Mouse (Mus musculus): ENCODE measurements around the gene Hmbs.
"Not testable (repeated sequence)": the region's sequence is repeated elsewhere in the genome, so short reads cannot be mapped to it uniquely, and the experiment has no call there.

Hmbs gene

GRCm38 (mm10) chr9:44343290-44343689 lies 738 bp downstream of the Hmbs start:
- no peak for DNase-seq

- DNase-seq, result no peak
Observed at GRCm38 (mm10) chr9:44342605-44343004, 1.4 kb downstream of the Hmbs start.

DNA sequence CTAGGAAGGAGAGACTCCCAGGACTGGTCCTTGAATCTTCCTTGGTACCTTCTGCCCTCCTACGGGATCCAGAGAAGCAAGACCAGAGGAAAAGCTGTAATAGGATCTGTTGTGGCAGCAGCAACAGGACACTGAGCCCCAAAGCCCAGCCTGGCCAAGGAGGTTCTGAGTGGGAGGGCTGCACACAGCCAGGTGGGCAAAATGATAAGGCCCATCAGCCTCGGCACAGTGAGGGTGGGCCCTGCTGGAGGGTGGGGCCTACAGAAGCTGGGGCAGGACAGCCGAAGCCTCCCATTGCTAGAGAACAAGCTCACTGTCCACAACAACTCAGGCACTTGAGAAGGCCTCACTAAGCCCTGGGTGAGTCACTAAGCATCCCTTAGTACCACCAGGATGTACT lies 1.9 kb downstream of the Hmbs start:
- DNase-seq, result no peak

DNA sequence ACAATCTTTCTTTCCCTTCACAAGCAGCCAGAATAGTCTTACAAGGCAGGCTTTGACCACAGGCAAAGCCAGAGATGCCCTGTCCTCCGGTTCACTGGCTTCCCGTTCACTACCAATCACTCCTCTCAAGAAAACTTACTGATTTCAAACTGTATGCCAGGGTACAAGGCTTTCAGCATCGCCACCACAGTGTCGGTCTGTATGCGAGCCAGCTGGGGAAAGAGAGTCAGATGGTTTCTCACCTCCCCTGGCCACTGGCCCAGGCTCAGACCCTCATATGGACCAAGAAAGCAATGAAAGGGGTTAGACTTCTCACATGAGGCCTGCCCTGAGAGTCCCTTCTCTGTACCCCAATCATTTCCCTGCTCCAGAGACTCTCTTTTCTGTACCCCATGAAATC lies 2.5 kb downstream of the Hmbs start:
- DNase-seq, result no peak

- no peak for DNase-seq
Observed at GRCm38 (mm10) chr9:44338574-44338973, 5.5 kb downstream of the Hmbs start.

- no peak for DNase-seq
Observed at GRCm38 (mm10) chr9:44337436-44338169, 6.4 kb downstream of the Hmbs start.

GRCm38 (mm10) chr9:44336964-44337363 lies 7.1 kb downstream of the Hmbs start:
- no peak for DNase-seq

DNA sequence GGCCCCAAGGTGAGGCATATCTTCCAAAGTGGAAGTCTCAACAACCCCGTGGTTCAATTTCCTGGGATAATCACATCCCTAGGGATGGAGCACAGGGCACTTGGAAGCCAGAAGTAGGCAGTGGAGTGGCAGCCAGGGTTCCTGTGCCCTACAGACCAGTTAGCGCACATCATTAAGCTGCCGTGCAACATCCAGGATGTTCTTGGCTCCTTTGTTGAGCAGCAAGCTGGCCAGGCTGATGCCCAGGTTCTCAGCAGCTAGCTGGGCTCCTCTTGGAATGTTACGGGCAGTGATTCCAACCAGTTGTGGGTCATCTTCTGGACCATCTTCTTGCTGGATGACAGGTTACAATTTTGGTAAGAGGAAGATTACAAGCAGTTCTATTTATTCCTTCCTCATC lies 7.5 kb downstream of the Hmbs start:
- DNase-seq, result not testable (repeated sequence)

DNA sequence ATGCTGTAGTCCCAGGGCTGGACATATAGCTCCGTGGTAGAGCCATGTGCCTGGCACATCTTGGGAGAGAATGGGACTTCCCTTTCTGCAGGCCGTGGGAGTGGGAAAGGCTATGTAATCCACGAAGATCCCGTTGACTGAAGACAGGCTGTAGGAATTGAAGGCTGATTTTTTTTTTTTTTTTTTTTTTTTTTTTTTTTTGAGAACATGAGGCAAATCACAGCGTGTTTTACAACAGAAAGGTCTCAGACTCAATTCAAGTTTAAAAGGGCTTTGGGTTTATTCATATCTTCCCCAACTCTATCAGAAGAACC lies 8.0 kb downstream of the Hmbs start:
- DNase-seq, result no peak

DNA sequence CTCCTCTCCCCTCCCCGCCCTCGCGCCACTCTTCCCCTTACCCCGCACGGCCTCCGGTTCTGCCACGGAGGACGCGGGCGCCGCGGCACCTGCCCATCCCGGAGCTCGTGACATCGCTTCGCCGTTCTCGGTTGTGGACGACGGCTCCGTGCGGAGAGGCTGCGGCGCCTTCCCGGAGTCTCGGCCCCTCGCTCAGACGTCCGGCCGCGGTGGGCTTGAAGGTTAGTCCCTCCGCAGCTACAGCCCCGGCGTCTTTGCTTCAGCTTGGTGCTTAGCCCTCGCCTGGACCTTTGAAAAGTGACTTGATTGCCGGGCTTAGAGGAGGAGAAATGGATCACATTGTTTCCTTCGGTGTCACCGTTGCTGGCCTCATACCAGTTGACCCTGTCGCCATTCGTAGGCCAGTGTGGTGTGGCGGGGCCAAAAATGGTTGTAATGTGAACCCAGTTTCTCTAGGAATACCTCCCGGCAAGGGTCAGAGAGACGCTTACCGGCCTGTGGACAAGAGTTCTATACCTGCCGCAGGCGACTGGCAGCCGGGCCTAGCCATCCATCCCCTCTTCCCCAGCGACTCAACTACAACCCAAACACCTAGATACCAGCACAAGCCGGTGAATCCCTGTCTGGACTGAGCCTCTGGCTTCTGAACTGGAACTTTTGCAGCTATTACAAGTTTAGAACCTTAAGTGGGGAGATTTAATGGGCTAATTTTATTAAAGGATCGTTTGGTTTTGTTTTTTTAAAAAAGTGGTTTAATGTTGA lies 8.5 kb downstream of the Hmbs start:
- DNase-seq, result no peak

GRCm38 (mm10) chr9:44334396-44335330 lies 9.4 kb downstream of the Hmbs start, which contains the start of gene H2afx:
Gene H2afx (plus strand): TSS chr9:44334694.
- peak; percentile 100 for DNase-seq

- DNase-seq, result no peak
Observed at GRCm38 (mm10) chr9:44332918-44333638, 10.9 kb downstream of the Hmbs start.

DNA sequence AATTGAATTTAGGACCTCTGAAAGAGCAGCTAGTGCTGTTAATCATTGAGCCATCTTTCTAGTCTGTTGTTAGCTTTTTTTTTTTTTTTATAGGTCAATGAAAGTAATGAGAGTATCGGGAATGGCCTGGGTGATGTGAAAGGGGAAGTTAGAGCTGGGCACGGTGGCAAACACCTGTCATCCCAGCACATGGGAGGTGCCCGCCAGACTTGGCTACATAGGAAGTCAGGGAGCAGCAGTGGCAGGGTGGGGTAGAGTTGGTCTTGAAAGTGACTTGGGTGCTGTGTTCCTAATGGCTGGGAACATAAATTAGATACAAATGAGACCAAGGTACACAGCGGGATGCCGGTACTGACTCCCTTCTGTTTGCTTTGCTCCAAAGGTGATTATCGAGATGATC lies 13.3 kb downstream of the Hmbs start:
- no peak for DNase-seq

GRCm38 (mm10) chr9:44327926-44328325 lies 16.1 kb downstream of the Hmbs start:
- DNase-seq, result no peak

DNA sequence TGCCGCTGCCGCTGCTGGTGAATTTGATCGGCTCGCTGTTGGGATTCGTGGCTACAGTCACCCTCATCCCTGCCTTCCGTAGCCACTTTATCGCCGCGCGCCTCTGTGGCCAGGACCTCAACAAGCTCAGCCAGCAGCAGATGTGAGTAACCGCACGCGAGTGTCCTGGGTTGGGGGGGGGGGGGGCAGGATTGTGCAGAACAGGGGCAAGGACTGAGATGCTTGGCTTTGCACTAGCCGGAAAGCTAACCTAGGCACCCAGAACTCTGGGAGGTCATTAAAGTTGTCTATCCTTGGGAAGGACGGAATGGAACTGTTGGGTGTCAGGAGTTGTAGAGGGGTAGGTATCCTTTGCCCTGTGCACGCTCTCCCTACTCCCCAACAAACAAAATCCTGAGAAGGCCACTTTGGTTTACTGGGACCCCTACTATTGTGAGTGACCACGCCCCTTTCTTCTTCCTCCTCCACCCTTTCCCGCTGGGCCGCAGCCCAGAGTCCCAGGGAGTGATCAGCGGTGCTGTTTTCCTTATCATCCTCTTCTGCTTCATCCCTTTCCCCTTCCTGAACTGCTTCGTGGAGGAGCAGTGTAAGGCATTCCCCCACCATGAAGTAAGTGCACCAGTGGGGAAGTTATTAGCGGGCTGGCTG lies 16.8 kb downstream of the Hmbs start:
- peak; percentile 36 for DNase-seq

- peak; percentile 94 for DNase-seq
Observed at GRCm38 (mm10) chr9:44326371-44327063, 17.5 kb downstream of the Hmbs start.

GRCm38 (mm10) chr9:44325768-44326370 lies 18.2 kb downstream of the Hmbs start, which contains the start of gene Dpagt1:
Gene Dpagt1 (plus strand): TSS chr9:44326019.
- no peak for DNase-seq

DNA sequence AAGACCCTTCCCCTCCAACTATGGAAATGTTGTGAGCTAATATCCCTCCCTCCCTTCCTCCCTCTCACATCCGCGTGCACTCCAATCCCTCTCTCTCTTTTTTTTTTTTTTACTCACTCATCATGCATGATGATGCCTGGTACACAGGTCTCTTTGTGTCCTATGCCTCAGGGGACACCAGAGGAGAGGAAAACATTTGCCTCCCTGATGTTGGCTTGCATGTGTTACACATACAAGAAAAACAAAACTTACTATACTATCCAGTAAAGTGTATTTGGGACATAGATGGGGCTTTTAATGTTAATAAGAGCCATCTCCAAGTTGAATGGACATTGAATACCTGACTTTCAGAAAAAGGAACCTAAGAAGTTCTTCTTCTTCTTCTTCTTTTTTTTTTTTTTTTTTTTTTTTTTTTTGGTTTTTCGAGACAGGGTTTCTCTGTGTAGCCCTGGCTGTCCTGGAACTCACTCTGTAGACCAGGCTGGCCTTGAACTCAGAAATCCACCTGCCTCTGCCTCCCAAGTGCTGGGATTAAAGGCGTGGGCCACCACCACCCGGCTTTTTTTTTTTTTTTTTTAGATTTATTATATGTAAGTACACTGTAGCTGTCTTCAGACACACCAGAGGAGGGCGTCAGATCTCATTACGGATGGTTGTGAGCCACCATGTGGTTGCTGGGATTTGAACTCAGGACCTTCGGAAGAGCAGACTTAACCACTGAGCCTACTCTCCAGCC lies 18.8 kb downstream of the Hmbs start:
- not testable (repeated sequence) for DNase-seq

- no peak for DNase-seq
Observed at GRCm38 (mm10) chr9:44324147-44324546, 19.9 kb downstream of the Hmbs start.

GRCm38 (mm10) chr9:44323656-44324055 lies 20.4 kb downstream of the Hmbs start:
- not testable (repeated sequence) for DNase-seq

Measured in retina, postnatal 1 day (tissue).